Mouse (Mus musculus): ENCODE results near the gene Bnip2.

Gene Bnip2

GRCm38 (mm10) chr9:70047839-70048238 lies 58.6 kb downstream of the Bnip2 start:
- DNase-seq (ENCODE audit: low read depth, low spot score), result peak; percentile 97

- no peak for DNase-seq (ENCODE audit: low read depth, low spot score)
These were observed 59.0 kb downstream of the Bnip2 start for GRCm38 (mm10) chr9:70048280-70048679.

- DNase-seq (ENCODE audit: low read depth, low spot score), result peak; percentile 92
These were observed 59.6 kb downstream of the Bnip2 start for GRCm38 (mm10) chr9:70048751-70049415.

- DNase-seq (ENCODE audit: low read depth, low spot score), result peak; percentile 71
These were observed 60.1 kb downstream of the Bnip2 start for GRCm38 (mm10) chr9:70049416-70049783.

GRCm38 (mm10) chr9:70049839-70050238 lies 60.6 kb downstream of the Bnip2 start:
- DNase-seq (ENCODE audit: low read depth, low spot score), result no peak

- DNase-seq (ENCODE audit: low read depth, low spot score), result no peak
These were observed 63.5 kb downstream of the Bnip2 start for GRCm38 (mm10) chr9:70052730-70053129.

- DNase-seq (ENCODE audit: low read depth, low spot score), result peak; percentile 66
These were observed 64.1 kb downstream of the Bnip2 start for GRCm38 (mm10) chr9:70053411-70053810.
